Mouse (Mus musculus) forelimb bud, embryonic 11.5 days (tissue): ENCODE results near the gene Mettl26.

ENCODE experiments used
- DNase-seq: peaks from one replicate; pipeline ENCODE4 v3.0.0-alpha.2; 2012; ENCODE audit warnings: low read depth, low spot score

The Mettl26 gene

DNA sequence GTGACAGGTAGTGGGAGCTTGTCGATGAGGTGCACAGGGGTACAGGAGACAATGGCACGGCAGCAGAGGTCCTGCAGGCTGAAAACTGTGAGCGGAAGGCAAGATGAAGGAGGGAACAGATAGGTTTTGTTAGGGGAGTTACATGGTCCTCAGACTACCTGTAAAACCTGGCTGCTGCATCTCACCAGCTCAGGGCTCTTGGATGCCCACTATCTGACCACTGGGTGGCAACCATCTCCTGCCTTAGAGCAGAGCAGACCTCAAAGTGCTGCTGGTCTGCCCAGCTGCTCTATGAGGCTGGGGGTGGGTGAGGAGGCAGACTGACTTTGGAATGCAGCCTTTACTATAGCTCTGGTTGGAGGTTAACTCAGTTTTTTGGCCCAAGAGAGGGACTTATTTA, 8.9 kb downstream of the Mettl26 start:
- no peak for DNase-seq

- DNase-seq: no peak
These were observed 10.8 kb downstream of the Mettl26 start for GRCm38 (mm10) chr17:25885636-25886035.

GRCm38 (mm10) chr17:25886806-25887205, 11.9 kb downstream of the Mettl26 start:
- DNase-seq: no peak

DNA sequence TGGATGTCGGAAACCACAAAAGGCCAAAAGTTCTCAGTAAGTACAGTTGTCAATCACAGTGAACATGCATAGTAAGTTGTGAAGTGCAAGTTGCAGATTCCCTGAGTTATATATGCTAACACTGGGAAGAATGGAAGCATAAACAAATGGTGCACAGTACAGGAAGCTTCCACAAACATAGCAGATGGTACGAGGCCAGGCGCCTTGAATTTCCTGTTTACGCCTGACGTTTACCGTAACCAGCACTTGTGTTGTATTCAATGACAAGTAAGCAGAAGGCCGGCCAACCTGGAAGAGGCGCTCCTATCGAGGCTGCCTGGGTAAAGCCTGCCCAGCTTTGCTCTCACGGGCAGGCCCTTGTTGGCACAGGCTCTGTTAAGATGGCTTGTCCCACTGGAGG, 12.6 kb downstream of the Mettl26 start:
- no peak for DNase-seq

DNA sequence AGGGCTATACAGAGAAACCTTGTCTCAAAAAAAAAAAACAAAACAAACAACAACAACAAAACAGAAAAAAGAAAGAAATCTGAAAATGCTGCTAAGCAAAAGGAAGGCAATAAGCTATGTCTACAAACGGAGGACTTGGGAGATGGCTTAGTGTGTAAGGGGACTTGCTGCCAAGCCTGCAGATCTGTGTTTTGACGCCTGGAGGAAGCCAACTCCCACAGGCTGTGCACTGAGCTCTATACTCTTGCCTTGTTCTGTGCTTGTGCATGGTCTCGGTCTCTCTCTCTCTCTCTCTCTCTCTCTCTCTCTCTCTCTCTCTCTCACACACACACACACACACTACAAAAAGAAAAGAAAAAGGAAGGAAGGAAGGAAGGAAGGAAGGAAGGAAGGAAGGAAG, 14.0 kb downstream of the Mettl26 start:
- DNase-seq: no peak

DNA sequence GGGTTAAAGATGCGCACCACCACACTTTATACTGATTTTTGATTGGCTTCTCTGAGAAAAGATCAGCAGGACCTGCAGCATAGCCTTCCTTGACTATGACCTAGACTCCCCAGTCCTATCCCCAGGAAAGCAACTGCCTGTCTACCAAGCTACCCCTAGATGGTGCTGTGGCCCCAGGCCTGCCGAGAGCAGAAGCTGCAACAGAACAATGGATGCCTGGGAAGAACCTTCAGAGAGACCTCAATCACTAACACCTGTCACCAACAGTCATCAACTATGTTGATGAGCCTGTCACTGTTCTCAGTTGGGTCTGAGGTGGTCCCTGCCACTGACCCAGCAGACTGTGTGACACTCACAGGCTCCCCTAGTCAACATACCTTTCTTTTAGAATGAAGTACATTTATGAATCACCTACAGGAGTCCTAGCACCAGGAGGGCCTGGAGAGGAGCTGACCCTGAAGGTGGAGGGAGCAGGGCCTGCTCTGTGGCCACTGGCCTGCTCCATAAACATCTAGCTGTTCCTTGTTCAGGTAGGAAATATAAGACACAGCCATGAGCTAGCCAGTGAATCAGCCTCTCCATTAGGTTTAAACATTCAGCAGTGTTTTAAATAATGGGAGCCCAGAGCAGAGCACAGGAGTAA, 19.2 kb downstream of the Mettl26 start:
- peak; percentile 55 for DNase-seq

DNA sequence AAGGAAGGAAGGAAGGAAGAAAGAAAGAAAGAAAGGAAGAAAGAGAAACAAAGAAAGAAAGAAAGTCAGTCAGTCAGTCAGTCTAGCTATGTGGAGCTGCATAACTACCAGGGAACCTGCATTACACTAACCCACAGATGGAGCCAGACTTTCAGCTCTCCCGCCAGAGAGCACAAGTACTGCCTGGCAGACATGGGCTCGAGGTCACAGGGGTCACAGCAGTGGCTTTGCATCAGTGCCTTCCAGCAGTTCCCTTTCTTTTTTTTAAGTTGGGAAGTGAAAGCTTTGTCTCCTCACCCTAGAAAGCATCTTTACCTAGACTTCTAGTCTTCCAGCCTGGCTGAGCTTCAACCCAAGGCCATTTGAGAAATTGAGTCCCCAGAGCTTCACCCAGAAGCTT, 20.5 kb downstream of the Mettl26 start:
- DNase-seq: no peak

- DNase-seq: no peak
These were observed 21.0 kb downstream of the Mettl26 start for GRCm38 (mm10) chr17:25895891-25896290.

DNA sequence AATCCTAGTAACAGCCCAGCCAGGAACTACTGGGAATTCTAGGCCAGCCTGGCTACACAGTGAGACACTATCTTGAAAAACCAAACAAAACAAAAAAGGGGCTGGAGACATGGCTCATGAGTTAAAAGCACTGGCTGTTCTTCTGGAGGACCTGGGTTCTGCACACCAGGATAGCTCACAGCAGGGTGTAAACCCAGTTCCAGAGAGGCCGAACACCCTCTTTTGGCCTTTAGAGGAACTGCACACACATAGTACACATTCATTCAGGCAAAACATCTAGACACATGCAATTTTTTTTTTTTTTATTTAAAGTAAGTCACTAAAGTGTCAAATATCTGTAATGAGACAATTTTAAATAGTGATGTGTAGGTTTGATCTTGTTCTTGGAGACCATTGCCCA, 25.3 kb downstream of the Mettl26 start:
- DNase-seq: no peak

- DNase-seq: no peak
These were observed 28.2 kb downstream of the Mettl26 start for GRCm38 (mm10) chr17:25903061-25903460.

DNA sequence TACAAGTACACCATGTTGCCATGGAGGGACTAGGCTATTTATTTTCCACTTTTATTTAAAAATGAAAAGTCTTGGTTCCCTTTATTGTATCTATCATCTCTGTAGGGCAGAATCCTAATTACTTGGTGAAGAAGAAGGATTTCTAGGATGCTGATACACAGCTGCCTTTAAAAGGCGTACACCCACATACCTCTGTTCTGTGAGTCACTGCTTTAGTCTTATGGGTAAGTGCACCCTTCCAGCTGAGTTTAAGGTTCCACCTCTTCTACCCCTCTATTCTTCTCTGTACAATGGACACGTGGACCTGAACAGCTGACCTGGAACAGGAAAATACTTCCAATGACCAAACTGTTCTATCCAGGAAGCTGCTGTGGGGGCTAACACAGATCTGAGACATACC, 32.8 kb downstream of the Mettl26 start:
- DNase-seq: no peak

DNA sequence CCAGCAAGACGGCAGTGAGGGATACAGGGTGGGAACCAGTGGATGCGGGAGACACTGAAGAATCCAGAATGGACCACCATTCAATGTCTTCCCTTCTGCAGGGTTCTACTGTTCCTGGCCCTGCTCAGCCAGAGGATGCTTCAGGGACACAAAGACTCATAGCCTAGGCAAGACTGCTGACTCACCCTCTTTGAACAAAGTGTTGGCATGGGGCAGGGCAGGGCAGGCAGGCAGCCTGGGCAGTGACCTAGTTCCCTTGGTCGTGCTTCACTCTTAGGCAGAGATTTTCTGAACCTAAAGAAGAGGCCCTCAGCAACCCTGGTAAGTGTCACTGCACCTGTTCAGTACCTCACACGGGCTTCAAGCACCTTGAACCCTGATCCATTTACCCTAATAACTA, 36.9 kb downstream of the Mettl26 start:
- no peak for DNase-seq

DNA sequence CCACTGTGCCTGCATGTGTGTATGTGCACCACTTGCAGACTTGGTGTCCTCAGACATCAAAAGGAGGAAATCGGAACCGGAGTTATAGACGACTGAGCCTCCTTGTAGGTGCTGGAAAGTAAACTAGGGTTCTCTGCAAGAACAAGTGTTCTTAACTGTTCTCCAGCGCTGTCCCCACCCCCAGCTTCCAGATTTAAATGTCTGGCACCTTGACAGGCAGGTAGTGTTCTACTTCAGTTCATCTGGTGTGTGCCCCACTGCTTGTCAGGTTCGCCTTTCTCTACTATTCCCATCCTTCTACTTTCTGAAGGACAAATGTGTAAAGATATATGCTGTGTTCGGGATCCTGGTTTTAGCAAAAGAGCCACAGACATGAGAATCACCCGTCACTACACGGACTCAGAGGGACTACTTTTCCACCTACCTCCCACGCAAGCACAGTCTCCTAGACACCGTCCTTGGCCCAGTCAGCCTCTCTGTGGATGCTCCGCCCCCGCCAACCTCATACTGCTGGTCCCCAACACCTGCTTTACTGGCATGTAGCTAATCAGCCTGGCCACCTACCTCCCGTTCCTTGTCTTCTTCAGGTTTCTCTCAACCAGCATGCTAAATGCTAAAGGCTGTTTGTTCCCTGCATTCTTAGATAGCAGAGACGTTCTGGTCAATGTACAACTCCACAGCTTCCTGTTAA, 38.5 kb downstream of the Mettl26 start:
- no peak for DNase-seq

- no peak for DNase-seq
These were observed 39.0 kb downstream of the Mettl26 start for GRCm38 (mm10) chr17:25913877-25914275.

GRCm38 (mm10) chr17:25914295-25914694, 39.4 kb downstream of the Mettl26 start:
- no peak for DNase-seq

DNA sequence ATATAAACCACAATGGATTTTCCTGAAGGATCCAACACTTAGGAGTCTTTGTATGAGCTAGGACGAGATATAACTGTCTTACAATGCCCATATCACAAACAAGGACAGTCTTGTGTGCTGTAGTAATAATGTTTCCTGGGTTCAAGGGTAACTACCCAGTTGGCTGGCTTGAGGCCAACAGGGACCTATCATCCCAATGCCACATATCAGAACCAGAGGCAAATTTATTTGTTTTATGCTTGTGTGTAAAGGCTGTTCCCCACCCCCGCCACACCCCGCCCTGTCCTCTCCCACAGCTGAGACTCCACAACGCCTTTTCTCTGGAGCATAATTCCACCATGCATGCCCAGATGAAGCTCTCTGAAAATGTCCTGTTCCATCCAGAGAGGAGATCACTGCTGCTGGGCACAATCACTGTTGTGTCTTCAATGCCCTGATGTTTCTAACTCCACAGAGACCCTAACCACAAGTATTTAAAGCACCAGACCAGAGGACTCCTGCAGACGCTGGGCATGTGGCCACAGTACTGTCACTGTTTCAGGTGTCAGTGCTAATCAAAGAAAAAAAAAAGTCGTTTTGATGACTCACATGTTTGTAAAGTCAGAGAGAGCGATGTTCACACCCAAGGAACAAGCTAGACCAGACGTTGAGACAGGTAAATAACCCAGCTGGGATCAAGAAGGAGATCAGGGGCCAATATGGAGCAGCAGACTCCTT, 42.2 kb downstream of the Mettl26 start:
- no peak for DNase-seq

GRCm38 (mm10) chr17:25918037-25918750, 43.3 kb downstream of the Mettl26 start:
- no peak for DNase-seq

DNA sequence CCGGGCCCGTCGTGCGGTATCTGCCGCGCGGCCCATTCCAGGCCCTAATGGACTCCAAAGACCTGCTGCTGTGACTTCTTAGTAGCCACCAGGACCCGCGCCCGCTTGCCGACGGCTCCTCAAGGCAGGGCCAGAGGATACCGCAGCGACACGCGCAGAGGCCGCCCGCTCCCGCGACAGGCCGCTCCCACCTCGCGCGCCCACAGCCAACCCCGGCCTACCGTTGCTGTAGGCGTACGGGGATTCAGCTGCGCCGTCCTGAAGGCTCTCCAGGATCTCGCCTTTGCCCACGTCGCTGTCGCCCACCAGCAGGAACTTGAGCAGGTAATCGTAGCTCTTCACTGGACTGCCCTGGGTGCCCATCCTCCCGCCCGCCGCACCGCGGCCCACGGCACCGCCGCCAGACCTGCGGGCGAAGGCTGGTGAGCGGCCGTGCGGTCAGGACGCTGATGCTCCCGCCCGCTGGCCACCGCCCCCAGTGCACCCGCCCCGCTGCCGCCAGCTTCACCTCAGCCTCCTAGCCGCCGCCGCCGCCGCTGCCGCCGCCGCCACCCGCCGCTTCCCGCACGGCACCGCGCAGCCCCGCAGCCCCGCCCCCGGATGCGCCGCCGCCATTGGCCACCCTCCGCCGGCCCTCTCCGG, 44.4 kb downstream of the Mettl26 start, which contains the start of gene Rab40c:
Rab40c (minus strand) TSS at position 584 of the 642 bp plus-strand sequence.
- no peak for DNase-seq

DNA sequence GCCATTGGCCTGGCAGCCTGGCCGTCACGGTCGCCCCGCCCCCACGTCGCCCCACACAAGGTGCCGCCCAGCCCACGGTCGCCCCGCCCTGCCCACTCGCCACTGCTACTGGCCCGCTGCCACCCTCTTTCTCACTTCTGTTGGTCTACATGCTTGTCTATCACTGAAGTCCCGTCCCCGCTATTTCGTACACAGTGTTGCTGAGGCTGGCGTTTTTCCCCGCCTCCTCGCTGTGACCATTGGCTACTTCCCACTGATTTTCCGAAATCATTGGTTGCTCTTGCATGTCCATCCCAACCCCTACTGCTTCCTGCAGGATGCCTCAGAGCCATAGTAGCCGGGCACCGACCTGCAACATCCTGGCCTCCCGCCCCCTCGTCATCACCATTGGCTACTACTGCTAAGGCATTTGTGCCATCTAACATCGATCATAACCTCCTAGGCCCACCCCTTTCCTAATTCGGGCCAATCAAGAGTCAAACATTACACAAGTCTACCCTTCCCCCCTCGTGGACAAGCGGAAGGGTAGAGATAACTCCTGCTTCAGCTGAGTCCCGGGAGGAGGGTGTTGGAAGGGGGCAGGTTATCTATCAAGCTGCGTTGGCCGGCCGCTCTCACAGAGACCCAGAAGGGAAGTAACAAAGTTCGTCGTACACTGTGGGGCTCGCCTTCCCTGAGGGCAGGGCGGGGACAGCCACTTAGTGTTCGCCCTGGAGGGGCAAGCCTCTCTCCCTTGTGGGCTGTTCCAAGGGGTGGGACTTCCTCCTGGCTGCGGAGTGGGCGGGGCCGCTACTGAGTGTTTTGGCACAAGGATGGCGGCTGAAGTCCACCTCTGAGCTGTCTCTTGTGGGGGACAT, 45.1 kb downstream of the Mettl26 start:
- peak; percentile 100 for DNase-seq

- no peak for DNase-seq
These were observed 47.2 kb downstream of the Mettl26 start for GRCm38 (mm10) chr17:25922120-25922519.

DNA sequence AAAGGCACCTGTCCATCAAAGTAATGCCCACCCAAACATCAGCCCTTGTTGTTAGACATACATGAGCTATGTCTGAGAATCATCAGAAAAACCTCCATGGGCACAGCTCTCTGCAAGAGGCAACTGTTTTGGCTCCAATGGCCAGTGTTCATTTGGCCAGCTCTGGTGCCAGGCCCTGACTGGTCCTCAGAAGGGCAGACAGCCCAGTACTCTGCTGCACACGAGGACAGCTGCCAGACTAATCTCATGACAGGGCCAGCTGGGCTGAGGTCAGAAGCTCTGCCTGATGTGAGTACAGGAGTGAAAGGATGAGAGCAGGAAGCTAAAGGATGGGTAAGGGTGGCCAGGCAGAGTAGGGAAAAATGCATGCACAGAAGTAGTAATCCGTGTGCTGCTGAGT, 50.5 kb downstream of the Mettl26 start:
- no peak for DNase-seq
